Mouse (Mus musculus): ENCODE results near the gene Heatr3. TPM values are rescaled to one million over a fixed set of nuclear protein-coding genes. Genes with fewer than 3 reads are reported as not detected.
A peak's percentile ranks its signal among the peaks of the same experiment; 100 is the strongest.

Gene Heatr3
- total RNA-seq (2021) = 10 to 100 TPM; 21.1 to 24.3 TPM

DNA sequence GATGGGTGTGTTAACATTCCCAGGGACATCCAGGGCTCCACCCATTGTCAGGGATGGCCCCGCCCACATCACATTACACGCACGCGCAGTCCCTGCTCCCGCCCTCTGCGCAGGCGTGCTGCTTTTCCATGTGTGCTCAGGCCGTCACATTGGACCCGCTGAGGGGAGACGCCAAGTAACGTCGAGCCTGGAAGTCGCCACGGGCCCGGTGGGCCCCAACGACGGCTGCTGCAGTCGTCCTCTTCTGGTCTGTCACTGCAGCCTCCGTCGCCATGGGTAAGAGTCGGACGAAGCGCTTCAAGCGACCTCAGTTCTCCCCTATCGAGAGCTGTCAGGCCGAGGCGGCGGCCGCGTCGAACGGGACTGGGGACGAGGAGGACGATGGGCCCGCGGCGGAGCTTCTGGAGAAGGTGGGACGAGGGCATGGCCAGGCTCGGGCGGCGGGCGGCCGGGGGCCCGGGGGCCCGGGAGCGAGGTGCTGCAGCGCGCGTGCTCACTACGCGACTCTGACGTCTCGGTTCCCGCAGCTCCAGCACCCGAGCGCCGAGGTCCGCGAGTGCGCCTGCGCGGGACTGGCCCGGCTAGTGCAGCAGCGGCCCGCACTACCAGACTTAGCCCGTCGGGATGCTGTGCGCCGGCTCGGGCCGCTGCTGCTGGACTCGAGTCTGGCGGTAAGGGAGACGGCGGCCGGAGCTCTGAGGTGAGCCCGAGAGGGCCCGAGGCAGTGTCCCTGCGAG, at the start of gene Heatr3:
Heatr3 (plus strand) TSS at position 108 of the 737 bp plus-strand sequence.
- peak; percentile 97 to 98 for DNase-seq
- intact Hi-C loops (cut with DNase I) = no loop called here

DNA sequence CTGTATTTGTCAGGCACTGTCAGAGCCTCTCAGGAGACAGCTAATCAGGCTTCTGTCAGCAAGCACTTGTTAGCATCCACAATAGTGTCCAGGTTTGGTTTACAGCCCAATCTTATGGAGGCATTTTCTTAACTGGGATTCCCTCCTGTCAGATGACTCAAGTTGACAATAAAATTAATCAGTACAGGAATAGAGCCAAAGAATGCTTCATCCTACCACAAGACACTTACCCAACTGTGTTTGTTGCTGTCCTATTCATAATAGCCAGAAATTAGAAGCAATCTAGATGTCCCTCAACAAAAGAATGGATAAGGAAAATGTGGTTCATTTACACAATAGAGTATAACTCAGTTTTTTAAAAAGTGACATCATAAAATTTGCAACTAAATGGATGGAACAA, 49.6 kb upstream of the Heatr3 start:
- DNase-seq = no peak
- intact Hi-C loops (cut with DNase I) = no loop called here

DNA sequence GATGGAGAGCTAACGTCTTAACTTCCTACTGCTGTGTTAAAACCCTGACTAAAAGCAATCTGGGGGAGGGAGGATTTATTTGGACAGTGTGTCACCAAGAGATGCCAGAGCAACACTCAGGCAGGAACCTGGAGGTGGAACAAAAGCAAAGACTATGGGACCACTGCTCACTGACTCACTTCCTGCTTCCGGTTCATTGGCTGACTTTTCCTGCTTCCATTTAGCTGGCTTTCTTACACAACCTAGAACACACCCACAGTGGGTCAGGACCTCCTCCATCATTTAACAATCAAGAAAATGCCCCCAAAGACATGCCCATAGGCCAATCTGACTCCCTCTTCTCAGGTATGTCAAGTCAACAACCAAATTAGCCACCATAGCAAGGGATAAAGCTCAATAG, 46.0 kb upstream of the Heatr3 start:
- DNase-seq = no peak
- intact Hi-C loops (cut with DNase I) = no loop called here

DNA sequence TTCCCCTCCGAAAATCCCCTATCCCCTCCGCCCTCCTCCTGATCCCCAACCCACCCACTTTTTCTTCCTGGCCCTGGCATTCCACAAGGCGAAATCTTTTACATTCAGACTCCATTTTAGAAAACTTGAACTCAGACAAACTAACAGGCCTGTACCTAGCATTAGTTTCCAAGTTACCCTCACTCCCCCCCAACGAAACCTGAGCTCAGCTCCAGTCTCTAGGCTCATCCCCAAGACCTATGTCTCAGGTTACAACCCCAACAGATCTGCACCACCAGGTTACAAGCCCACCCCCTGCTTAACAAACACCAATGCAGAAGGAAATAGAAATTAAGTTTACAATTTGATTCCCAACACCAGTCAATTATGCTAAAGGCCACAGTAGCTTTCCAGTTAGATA, 44.3 kb upstream of the Heatr3 start:
- no peak for DNase-seq
- intact Hi-C loops (cut with DNase I) = no loop called here

DNA sequence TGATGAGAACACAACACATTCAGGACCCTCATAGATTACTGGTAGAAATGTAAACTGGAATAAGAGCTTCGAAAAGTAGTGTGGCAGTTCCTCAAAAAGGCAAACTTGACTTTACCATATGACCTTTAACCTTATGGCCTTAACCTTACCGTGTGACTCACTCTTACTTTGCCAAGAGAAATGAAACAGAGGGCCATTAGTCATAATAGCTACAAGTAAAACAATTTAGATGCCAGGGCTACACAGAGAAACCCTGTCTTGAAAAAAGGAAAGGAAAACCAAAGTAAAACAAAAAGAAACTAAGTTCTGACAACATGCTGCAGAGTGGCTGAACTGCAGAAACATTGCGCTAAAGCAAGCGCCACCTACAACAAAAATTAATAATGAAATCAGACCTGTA, 38.8 kb upstream of the Heatr3 start:
- no peak for DNase-seq
- intact Hi-C loops (cut with DNase I) = no loop called here

DNA sequence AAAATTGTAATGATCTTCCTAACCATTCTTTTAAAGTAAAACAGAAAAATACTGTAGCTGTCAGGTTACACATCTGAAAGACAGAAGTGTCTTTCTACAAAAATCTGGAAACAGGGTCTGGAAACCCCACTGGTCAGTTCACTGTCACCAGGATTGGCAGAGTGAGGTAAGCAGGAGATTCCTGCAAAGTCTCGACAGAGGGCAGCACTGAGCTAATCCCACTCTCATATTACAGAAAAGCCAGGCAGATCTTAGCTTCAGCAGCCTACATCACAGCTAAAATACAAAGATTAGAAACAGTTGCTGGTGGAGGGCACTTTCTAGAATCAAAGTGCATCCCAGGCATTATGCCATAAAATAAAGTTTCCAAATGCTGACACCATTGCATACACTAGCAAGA, 38.1 kb upstream of the Heatr3 start:
- DNase-seq = peak; percentile 29 to 56
- intact Hi-C loops (cut with DNase I) = no loop called here

DNA sequence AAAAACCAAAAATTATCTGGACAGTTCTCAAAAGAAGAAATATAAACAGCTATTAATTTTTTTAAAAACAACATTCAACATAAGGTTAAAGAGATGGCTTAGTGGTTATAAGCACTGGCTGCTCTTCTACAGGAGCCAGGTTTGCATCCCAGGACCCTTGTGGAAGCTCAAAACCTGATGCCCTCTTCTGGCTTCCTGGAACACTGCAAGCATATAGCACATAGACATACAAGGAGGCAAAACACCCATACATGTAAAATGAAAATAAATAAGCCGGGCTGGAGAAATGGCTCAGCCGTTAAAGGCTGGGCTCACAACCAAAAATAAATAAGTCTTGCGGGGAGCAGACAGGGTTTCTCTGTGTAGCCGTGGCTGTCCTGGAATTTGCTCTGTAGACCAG, 28.4 kb upstream of the Heatr3 start:
- intact Hi-C loops (cut with DNase I) = no loop called here
- no peak for DNase-seq

DNA sequence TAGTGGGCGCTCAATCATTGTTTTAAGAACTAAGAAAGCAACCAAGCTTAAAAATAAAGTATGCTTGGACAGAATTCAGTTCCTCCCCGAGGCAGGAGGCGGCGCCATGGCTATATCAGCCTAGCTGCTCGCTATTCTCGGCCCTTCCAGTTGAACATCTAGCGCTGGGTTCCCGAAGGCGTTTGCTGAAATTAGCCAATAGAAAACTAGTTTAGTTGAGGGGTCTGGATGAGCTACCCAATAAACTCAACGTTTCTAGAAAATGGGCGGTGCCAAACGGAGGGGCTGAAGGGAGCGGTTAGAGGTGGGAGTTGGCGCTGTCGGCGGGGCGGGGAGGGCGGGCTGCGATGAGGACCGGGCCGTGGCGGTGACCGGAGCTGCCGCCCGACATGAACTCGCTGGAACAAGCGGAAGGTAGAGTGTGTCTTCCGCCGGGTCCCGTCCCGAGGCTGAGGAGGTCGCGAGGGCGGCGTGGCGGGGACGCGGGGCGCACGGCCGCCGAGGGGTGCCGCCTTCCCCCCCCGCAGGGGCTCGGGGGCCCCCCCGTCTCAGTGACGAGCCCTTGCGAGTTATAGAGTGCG, 19.1 kb upstream of the Heatr3 start, which contains the start of gene Cnep1r1:
Cnep1r1 (plus strand) TSS at position 314 of the 581 bp plus-strand sequence.
- intact Hi-C loops (cut with DNase I) = loop anchor here (5.0 kb wide), 1 partner anchor 124 kb away; no protein-coding TSS in a partner anchor
- DNase-seq = peak; percentile 99

DNA sequence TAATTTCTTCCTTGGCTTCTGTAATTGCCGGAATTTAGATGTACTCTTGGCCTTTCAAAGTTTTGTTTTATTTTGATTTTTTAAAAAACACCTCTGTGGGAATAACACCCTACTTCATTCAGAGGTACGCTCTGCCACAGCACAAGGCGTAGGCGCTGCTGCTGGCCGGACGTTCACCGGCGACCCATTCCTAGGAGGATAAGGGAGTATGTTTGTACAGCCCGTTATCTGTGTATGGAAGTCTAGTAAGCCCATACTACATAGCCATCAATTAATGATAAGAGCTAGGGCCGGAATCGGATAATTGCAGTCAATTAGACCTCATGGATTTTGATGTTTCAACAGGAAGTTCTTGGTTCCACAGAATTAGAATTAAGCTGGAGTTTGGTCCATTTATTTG, 18.6 kb upstream of the Heatr3 start:
- peak; percentile 20 to 25 for DNase-seq
- intact Hi-C loops (cut with DNase I) = loop anchor here (5.0 kb wide), 1 partner anchor 123 kb away; no protein-coding TSS in a partner anchor

DNA sequence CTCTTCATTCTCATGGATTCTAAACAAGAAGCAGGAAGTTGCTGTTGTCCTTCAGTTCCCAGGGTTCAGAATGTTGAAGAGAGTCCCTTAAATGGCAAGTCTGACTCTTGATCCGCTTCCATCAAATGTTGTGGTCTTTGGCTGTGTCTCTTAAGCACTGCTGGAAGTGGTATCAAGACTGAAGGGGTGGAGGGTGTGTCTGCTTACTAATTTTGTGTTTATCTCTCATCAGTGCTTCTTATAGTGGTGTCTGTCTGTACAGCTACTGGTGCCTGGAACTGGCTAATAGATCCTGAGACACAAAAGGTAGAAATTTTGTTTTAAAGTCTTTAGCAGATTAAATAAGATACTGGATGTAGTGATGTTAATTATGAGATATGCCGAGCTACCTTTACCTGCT, 12.8 kb upstream of the Heatr3 start:
- intact Hi-C loops (cut with DNase I) = no loop called here
- DNase-seq = no peak

DNA sequence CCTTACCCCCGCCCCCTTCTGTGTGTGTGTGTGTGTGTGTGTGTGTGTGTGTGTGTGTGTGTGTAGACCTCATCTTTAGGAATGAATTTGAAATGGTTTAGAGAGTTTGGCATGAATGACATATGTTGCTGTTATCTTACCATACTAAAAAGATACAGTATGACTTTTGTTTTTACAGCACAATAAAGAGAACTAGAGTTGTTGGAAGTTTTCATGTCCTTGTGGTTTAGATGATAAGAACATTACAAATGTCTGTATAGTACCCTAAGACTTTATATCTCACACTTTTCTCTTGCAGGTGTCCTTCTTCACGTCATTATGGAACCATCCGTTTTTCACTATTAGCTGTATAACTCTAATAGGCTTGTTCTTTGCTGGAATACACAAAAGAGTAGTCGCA, 8.3 kb upstream of the Heatr3 start:
- intact Hi-C loops (cut with DNase I) = no loop called here
- no peak for DNase-seq

DNA sequence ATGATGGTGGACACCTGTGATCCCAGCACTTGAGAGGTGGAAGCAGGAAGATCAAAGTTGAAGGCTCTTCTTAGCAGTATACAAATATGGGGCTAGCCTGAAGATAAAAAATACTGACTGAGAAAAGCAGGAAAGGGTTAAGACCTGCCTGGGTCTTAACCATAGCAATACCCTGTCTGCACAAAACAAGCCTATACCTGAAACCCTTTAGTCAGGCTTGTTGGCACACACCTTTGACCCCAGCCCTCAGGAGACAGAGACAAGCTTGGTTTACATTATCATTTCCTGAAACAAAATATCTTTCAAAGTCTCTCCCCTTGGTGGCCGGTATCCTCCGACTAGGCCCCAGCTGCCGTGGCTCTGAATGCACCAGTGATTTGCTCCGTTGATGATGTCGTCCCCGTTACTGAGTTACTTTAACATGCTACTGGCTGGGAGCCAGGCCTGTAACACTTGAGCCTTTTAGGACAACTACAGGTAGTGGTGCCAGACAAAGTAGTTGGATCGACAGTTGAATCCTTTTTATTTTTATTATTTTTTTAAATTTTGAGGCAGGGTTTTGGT, 6.8 kb upstream of the Heatr3 start:
- no peak for DNase-seq
- intact Hi-C loops (cut with DNase I) = no loop called here

DNA sequence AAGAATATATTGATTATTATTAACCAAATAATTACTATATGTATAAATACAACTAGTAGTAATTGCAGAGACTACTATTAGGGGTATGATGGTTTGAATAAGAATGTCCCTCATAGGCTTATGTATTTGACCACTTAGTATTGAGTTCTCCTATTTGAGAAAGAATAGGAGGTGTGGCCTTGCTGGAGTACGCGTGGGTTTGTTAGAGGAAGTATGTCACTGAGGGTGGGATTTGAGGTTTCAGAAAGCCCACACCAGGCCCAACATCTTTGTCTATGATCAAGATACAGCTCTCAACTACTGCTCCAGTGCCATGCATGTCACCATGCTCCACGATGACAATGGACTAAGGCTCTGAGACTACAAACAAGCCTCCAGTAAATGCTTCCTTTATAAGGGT, 1.6 kb downstream of the Heatr3 start:
- intact Hi-C loops (cut with DNase I) = no loop called here
- DNase-seq = no peak

DNA sequence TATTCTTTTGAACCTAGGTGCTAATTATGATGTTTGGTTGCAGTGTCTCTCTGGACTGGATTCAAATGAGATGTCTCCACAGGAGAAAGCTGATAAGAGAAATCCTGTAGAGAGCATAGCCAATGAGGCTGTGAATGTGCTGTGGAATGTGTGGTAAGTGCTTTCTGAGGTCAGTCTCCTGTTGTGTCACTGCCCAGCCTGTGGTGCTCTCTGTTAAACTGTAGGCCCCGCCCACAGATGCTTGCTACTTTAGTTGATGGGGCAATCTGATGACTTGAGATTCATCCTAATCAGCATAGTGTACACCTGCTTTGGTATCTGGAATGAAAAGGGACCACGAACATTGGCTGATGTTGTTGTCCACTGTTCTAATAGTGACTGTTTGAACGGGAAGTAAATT, 4.0 kb downstream of the Heatr3 start:
- intact Hi-C loops (cut with DNase I) = no loop called here
- no peak for DNase-seq

DNA sequence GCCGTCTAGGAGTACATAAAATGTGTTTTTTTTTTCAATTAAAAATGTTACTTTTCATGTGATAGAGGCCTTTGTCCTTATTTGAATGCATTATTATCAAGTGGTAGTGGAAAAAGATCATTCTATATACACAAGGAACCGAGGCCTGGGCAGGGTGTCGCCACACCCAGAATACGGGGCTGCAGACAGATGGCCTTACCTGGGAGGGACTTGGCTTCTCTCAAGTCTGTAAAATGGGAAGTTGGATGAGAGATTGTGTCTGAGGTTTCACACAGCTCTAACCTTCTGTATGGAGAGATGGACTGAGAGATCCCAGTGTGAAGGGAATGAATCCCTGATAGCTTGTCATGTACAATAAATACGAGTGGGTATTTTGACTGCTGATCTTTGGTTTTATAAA, 6.4 kb downstream of the Heatr3 start:
- DNase-seq = no peak
- intact Hi-C loops (cut with DNase I) = no loop called here

DNA sequence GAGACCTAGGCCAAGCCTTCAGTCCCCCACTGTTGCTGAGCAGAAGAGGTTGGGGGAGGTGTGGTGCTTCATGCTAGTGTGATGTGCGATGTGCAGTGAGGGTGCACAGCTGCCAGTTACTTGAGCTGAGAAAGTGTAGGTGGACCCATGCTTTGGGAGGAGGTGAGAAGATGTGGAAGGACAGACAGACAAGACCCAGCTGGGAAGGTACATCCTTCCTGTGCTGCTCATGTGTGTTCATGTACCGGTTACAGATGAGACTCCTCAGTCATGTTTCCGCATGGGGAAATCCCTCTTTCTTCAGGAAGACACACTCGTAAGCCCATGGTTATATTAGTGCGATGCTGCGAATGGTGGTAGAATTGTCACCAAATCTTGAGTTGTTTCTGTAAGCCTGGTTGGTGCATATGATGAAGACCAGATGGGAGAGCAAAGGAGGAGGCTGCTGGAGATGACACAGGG, 13.3 kb downstream of the Heatr3 start:
- intact Hi-C loops (cut with DNase I) = no loop called here
- DNase-seq = no peak

DNA sequence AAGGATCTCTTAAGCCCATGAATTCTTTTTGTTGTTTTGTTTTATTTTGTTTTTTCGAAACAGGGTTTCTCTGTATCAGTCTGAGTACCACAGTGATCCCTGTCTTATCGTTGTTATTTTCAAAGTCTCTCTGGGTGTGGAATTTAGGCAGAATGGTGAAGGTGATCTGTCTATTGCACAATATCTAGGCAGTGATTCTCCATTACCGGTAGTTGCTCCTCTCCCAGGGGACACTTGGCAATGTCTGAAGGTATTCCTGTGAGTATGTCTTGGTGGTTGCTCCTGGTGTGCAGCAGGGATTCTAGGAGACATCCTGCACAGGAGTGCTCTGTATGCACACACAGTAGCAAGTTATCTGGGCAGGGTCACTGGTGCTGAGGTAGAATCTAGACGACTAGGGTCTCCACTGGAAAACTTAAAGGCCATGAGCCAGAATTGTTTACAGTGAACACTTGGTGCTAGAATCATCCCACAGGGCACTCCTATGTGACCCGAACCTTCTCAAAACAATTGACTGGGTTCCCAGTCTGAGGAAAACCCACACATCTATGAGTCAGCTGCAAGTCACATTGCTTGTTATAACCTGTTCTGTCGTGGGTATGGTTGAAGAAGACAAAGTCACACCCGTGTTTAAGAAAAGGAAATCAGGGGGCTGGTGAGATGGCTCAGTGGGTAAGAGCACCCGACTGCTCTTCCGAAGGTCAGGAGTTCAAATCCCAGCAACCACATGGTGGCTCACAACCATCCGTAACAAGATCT, 22.8 kb downstream of the Heatr3 start:
- intact Hi-C loops (cut with DNase I) = no loop called here
- no peak for DNase-seq

DNA sequence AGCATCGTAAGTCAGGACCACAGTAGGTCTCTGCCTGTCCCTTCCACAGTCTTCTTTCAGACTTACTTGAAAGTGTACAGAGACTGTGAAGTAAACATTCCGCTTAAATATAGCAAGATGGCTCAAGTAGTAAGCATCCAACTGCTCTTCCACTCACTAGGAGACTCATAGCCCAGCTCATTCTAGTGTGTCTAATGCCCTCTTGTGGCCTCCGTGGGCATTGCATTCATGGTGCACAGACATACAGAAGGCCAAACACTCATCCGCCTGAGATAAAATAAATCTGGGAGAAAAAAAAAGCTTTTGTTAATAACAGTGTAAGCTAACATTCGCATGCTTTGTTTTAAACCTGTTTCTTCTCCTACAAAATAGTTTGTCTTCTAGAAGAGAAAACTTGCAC, 23.8 kb downstream of the Heatr3 start:
- DNase-seq = peak; percentile 49 to 79
- intact Hi-C loops (cut with DNase I) = no loop called here

DNA sequence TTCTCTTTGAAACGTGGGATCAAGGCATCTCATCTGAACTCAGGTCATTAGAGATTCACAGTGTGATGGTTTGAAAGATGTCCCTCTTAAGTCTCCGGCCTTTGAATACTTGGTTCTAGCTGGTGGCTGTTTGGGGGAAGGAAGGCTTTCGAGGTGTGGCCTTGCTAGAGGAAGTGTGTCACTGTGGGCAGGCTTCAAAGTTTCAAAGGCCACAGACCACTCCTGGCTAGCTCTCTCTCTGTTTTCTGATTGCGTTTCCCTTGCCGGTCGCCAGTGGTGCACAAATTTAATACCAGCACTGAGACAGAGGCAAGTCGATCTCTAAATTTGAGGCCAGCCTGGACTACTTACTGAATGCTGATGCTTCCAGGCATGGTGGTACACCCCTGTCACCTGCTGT, 37.6 kb downstream of the Heatr3 start:
- intact Hi-C loops (cut with DNase I) = no loop called here
- DNase-seq = no peak

DNA sequence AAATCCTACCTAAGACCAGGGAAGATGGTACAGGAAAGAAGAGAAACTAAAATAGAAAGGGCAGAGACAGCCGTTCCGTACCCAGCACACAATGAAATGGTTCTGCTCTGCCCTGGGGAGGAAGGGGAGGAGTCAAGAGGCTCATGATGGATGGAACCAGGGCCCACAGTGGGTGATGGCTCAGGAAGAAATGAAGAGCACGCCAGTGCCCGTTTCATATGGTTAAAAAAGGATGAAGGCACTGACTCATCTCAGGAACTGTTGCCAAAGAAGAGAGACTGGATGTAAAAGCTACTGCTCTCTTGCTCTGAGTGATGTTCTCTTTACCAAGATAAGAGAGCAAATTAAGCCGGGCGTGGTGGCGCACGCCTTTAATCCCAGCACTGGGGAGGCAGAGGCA, 39.6 kb downstream of the Heatr3 start:
- intact Hi-C loops (cut with DNase I) = no loop called here
- DNase-seq = no peak

DNA sequence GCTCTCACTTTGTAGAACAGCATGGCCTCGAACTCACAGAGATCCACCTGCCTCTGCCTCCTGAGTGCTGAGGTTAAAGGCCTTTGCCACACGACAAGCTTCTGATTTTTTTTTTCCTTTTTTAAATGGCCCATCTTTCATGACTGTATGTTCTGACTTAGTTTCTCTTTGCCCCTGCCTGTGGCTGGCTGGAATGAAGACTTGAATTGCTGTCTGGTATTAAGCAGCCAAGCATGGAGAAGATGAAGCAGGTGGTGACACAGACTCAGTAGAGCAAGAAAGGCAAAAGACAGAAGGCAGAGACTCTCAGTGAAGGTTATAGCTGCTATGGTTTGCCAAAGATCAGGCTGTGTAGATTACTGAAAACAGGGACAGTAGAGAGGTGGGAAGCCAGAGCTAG, 45.5 kb downstream of the Heatr3 start:
- no peak for DNase-seq
- intact Hi-C loops (cut with DNase I) = no loop called here
